Mouse (Mus musculus): ENCODE measurements around the gene Cntnap2.

Cntnap2 gene

GRCm38 (mm10) chr6:47317253-47317652 is 2258.1 kb downstream of the Cntnap2 start:
- no peak for DNase-seq

- DNase-seq: peak; percentile 54
Observed at GRCm38 (mm10) chr6:47318705-47319104, 2259.5 kb downstream of the Cntnap2 start.

GRCm38 (mm10) chr6:47319309-47319983 is 2260.3 kb downstream of the Cntnap2 start:
- DNase-seq: no peak

- no peak for DNase-seq
Observed at GRCm38 (mm10) chr6:47323169-47323835, 2264.1 kb downstream of the Cntnap2 start.

GRCm38 (mm10) chr6:47323886-47324285 is 2264.7 kb downstream of the Cntnap2 start:
- DNase-seq: no peak

GRCm38 (mm10) chr6:47328281-47328680 is 2269.1 kb downstream of the Cntnap2 start:
- DNase-seq: no peak

GRCm38 (mm10) chr6:47329212-47329611 is 2270.1 kb downstream of the Cntnap2 start:
- no peak for DNase-seq

GRCm38 (mm10) chr6:47333016-47333415 is 2273.9 kb downstream of the Cntnap2 start:
- peak; percentile 21 for DNase-seq

GRCm38 (mm10) chr6:47334377-47334776 is 2275.2 kb downstream of the Cntnap2 start:
- DNase-seq: no peak

- no peak for DNase-seq
Observed at GRCm38 (mm10) chr6:47337300-47337699, 2278.1 kb downstream of the Cntnap2 start.

- DNase-seq: no peak
Observed at GRCm38 (mm10) chr6:47338113-47338512, 2279.0 kb downstream of the Cntnap2 start.

GRCm38 (mm10) chr6:47340813-47341502 is 2281.8 kb downstream of the Cntnap2 start:
- DNase-seq: no peak

- DNase-seq: no peak
Observed at GRCm38 (mm10) chr6:47341503-47341884, 2282.3 kb downstream of the Cntnap2 start.

GRCm38 (mm10) chr6:47343245-47343644 is 2284.1 kb downstream of the Cntnap2 start:
- DNase-seq: no peak

- DNase-seq: no peak
Observed at GRCm38 (mm10) chr6:47344696-47345095, 2285.5 kb downstream of the Cntnap2 start.

GRCm38 (mm10) chr6:47350100-47350690 is 2291.0 kb downstream of the Cntnap2 start:
- no peak for DNase-seq

Data from right cerebral cortex, adult 18-20 months (tissue).